Mouse (Mus musculus) gastrocnemius, postnatal 10 days (tissue): ENCODE results near the gene Grik4. TPM values are rescaled to one million over a fixed set of nuclear protein-coding genes. Genes with fewer than 3 reads are reported as not detected.
"Not testable (repeated sequence)": the region's sequence is repeated elsewhere in the genome, so short reads cannot be mapped to it uniquely, and the experiment has no call there.

Experiments
- DNase-seq: peaks from one replicate; pipeline ENCODE4 v3.0.0; 2021; ENCODE audit warnings: mixed read lengths
- long read RNA-seq, 2 experiments: library from polyadenylated mRNA; stranded (forward); transcript quantifications; one replicate each; pipeline ENCODE4 v2.0.0; 2021
- total RNA-seq, 2 experiments: library from RNA; stranded (reverse); gene quantifications; 2 replicates each; pipeline ENCODE4 v1.2.3; 2021

Gene Grik4
- total RNA-seq: under 1 TPM; 0.52 to 0.56 TPM
- long read RNA-seq, experiment 1, partial matches to known transcripts: 0 of 1 reads
- long read RNA-seq, experiment 1, other reads (novel, unspliced or antisense): 1 of 1 reads
- long read RNA-seq, experiment 2: 0 reads

- peak; percentile 34 for DNase-seq
Observed at GRCm38 (mm10) chr9:42943781-42944535, at the start of gene Grik4. Grik4 (minus strand) TSS chr9:42944493.

- no peak for DNase-seq
Observed at GRCm38 (mm10) chr9:42993659-42994058, 49.4 kb upstream of the Grik4 start.

GRCm38 (mm10) chr9:42987988-42988387 lies 43.7 kb upstream of the Grik4 start:
- no peak for DNase-seq

GRCm38 (mm10) chr9:42968894-42969521 lies 24.7 kb upstream of the Grik4 start:
- DNase-seq: no peak

- DNase-seq: no peak
Observed at GRCm38 (mm10) chr9:42967731-42968130, 23.4 kb upstream of the Grik4 start.

- not testable (repeated sequence) for DNase-seq
Observed at GRCm38 (mm10) chr9:42964809-42965208, 20.5 kb upstream of the Grik4 start.

GRCm38 (mm10) chr9:42964366-42964765 lies 20.1 kb upstream of the Grik4 start:
- DNase-seq: peak; percentile 40

GRCm38 (mm10) chr9:42962506-42962905 lies 18.2 kb upstream of the Grik4 start:
- DNase-seq: no peak

GRCm38 (mm10) chr9:42958401-42958800 lies 14.1 kb upstream of the Grik4 start:
- no peak for DNase-seq

GRCm38 (mm10) chr9:42948381-42948780 lies 4.1 kb upstream of the Grik4 start:
- DNase-seq: no peak

GRCm38 (mm10) chr9:42945174-42945573 lies 881 bp upstream of the Grik4 start:
- DNase-seq: no peak

- peak; percentile 89 for DNase-seq
Observed at GRCm38 (mm10) chr9:42944536-42945006, 278 bp upstream of the Grik4 start.

GRCm38 (mm10) chr9:42943057-42943529 lies 1.2 kb downstream of the Grik4 start:
- DNase-seq: no peak

GRCm38 (mm10) chr9:42942148-42942547 lies 2.1 kb downstream of the Grik4 start:
- DNase-seq: no peak

GRCm38 (mm10) chr9:42932146-42932545 lies 12.1 kb downstream of the Grik4 start:
- no peak for DNase-seq

GRCm38 (mm10) chr9:42927498-42927897 lies 16.8 kb downstream of the Grik4 start:
- no peak for DNase-seq

GRCm38 (mm10) chr9:42926564-42926963 lies 17.7 kb downstream of the Grik4 start:
- no peak for DNase-seq

GRCm38 (mm10) chr9:42921830-42922229 lies 22.5 kb downstream of the Grik4 start:
- DNase-seq: no peak

GRCm38 (mm10) chr9:42920190-42920589 lies 24.1 kb downstream of the Grik4 start:
- no peak for DNase-seq

- DNase-seq: no peak
Observed at GRCm38 (mm10) chr9:42917911-42918310, 26.4 kb downstream of the Grik4 start.

GRCm38 (mm10) chr9:42913201-42913600 lies 31.1 kb downstream of the Grik4 start:
- DNase-seq: no peak

- no peak for DNase-seq
Observed at GRCm38 (mm10) chr9:42908657-42909313, 35.5 kb downstream of the Grik4 start.

- no peak for DNase-seq
Observed at GRCm38 (mm10) chr9:42906995-42907394, 37.3 kb downstream of the Grik4 start.
